Mouse (Mus musculus) MEL (cell line): ENCODE results near the gene Ipcef1. TPM values are rescaled to one million over a fixed set of nuclear protein-coding genes. Genes with fewer than 3 reads are reported as not detected.

Source experiments
- DNase-seq: peaks from one replicate; pipeline ENCODE4 v3.0.0; 2011; ENCODE audit warnings: low read depth, low spot score
- H3K27ac ChIP-seq: 2 replicates; pipeline ENCODE4 v1.5.1; 2012; ENCODE audit warnings: low read depth, mild to moderate bottlenecking, control low read depth, low read length, moderate library complexity; ENCODE audit not compliant: control insufficient read depth
- H3K27me3 ChIP-seq, 2 experiments: fragments of 150-350 bp in 1 of 2; sonication (generic) in 1 of 2; 2 replicates each; pipeline ENCODE4 v1.6.1; 2012; ENCODE audit warnings: low read length in 2 of 2, mild to moderate bottlenecking in 2 of 2, improper control_type of control experiment in 1 of 2, moderate library complexity in 1 of 2; ENCODE audit not compliant: insufficient read depth in 2 of 2, control insufficient read depth in 1 of 2
- H3K36me3 ChIP-seq, 2 experiments: 2 replicates each; pipeline ENCODE4 v1.6.1; 2012 to 2014; ENCODE audit warnings: low read length in 2 of 2, improper control_type of control experiment in 1 of 2, inconsistent platforms in 1 of 2, mild to moderate bottlenecking in 1 of 2; ENCODE audit not compliant: insufficient read depth in 2 of 2, control insufficient read depth in 1 of 2
- H3K4me1 ChIP-seq, 2 experiments: fragments of 150-350 bp in 1 of 2; sonication (generic) in 1 of 2; 2 replicates each; pipeline ENCODE4 v1.6.1; 2012; ENCODE audit warnings: low read length in 2 of 2, improper control_type of control experiment in 1 of 2, mild to moderate bottlenecking in 1 of 2; ENCODE audit not compliant: insufficient read depth in 2 of 2, control insufficient read depth in 1 of 2
- H3K4me3 ChIP-seq, 2 experiments: fragments of 150-350 bp in 1 of 2; sonication (generic) in 1 of 2; 2 replicates each; pipeline ENCODE4 v1.5.1; 2012; ENCODE audit warnings: low read depth in 2 of 2, low read length in 2 of 2, mild to moderate bottlenecking in 2 of 2, moderate library complexity in 2 of 2, control low read depth in 1 of 2, improper control_type of control experiment in 1 of 2; ENCODE audit not compliant: control insufficient read depth in 1 of 2, insufficient read depth in 1 of 2
- H3K79me2 ChIP-seq: 2 replicates; pipeline ENCODE4 v1.6.1; 2012; ENCODE audit warnings: mild to moderate bottlenecking, low read length, moderate library complexity; ENCODE audit not compliant: control insufficient read depth, poor library complexity, insufficient read depth
- H3K9ac ChIP-seq: 2 replicates; pipeline ENCODE4 v1.6.1; 2012; ENCODE audit warnings: low read depth, mild to moderate bottlenecking, control low read depth, low read length, moderate library complexity; ENCODE audit not compliant: control insufficient read depth, poor library complexity, severe bottlenecking
- H3K9me3 ChIP-seq: fragments of 150-350 bp; sonication (generic); replicated peaks from 2 replicates; pipeline ENCODE4 v1.6.1; 2012; ENCODE audit warnings: mild to moderate bottlenecking, low read length, improper control_type of control experiment, moderate library complexity; ENCODE audit not compliant: insufficient read depth
- BHLHE40 ChIP-seq: IDR thresholded peaks from 2 replicates; pipeline ENCODE4 v1.6.1; 2012; ENCODE audit warnings: low read depth, mild to moderate bottlenecking, inconsistent platforms, low read length, improper control_type of control experiment, borderline replicate concordance
- E2F4 ChIP-seq: IDR thresholded peaks from 2 replicates; pipeline ENCODE4 v1.6.1; 2011; ENCODE audit warnings: low read depth, low read length, improper control_type of control experiment, borderline replicate concordance
- ELF1 ChIP-seq: IDR thresholded peaks from 2 replicates; pipeline ENCODE4 v1.6.1; 2014; ENCODE audit warnings: low read depth, mild to moderate bottlenecking, inconsistent platforms, low read length, improper control_type of control experiment, moderate library complexity
- EP300 ChIP-seq, 2 experiments: IDR thresholded peaks; 2 replicates each; pipeline ENCODE4 v1.6.1; 2011; ENCODE audit warnings: improper control_type of control experiment in 2 of 2, low read length in 2 of 2, low read depth in 1 of 2, mild to moderate bottlenecking in 1 of 2
- GATA1 ChIP-seq: IDR thresholded peaks from 2 replicates; pipeline ENCODE4 v1.6.1; 2011; ENCODE audit warnings: low read depth, low read length, improper control_type of control experiment
- KAT2A ChIP-seq: conservative IDR thresholded peaks from 2 replicates; pipeline ENCODE4 v1.6.1; 2012; ENCODE audit warnings: low read depth, low read length, improper control_type of control experiment, inconsistent platforms
- MAX ChIP-seq: IDR thresholded peaks from 2 replicates; pipeline ENCODE4 v1.6.1; 2011; ENCODE audit warnings: low read length, improper control_type of control experiment
- MEF2A ChIP-seq: IDR thresholded peaks from 2 replicates; pipeline ENCODE4 v1.6.1; 2014; ENCODE audit warnings: low read depth, mild to moderate bottlenecking, inconsistent platforms, low read length, improper control_type of control experiment; ENCODE audit not compliant: poor library complexity, insufficient replicate concordance, severe bottlenecking; ENCODE audit errors: extremely low read depth
- MYB ChIP-seq: IDR thresholded peaks from 2 replicates; pipeline ENCODE4 v1.6.1; 2011; ENCODE audit warnings: mild to moderate bottlenecking, low read depth, low read length, improper control_type of control experiment
- NRF1 ChIP-seq: IDR thresholded peaks from 2 replicates; pipeline ENCODE4 v1.6.1; 2014; ENCODE audit warnings: low read depth, mild to moderate bottlenecking, inconsistent platforms, low read length, improper control_type of control experiment, moderate library complexity; ENCODE audit not compliant: poor library complexity, insufficient read depth, severe bottlenecking
- POLR2AphosphoS5 ChIP-seq: IDR thresholded peaks from 2 replicates; pipeline ENCODE4 v1.6.1; 2012; ENCODE audit warnings: low read depth, borderline replicate concordance, mild to moderate bottlenecking, inconsistent platforms, low read length, moderate library complexity, mixed read lengths
- RAD21 ChIP-seq: IDR thresholded peaks from 2 replicates; pipeline ENCODE4 v1.6.1; 2011; ENCODE audit warnings: mild to moderate bottlenecking, low read depth, low read length, improper control_type of control experiment
- RCOR1 ChIP-seq: IDR thresholded peaks from 2 replicates; pipeline ENCODE4 v1.6.1; 2012; ENCODE audit warnings: low read depth, mild to moderate bottlenecking, inconsistent platforms, low read length, improper control_type of control experiment
- SIN3A ChIP-seq: IDR thresholded peaks from 2 replicates; pipeline ENCODE4 v1.6.1; 2012; ENCODE audit warnings: low read length, improper control_type of control experiment, inconsistent platforms
- SMC3 ChIP-seq: IDR thresholded peaks from 2 replicates; pipeline ENCODE4 v1.6.1; 2011; ENCODE audit warnings: low read depth, low read length, improper control_type of control experiment
- TBP ChIP-seq: IDR thresholded peaks from 2 replicates; pipeline ENCODE4 v1.8.0; 2011; ENCODE audit warnings: low read depth, low read length, improper control_type of control experiment
- TCF12 ChIP-seq: IDR thresholded peaks from 2 replicates; pipeline ENCODE4 v1.6.1; 2014; ENCODE audit warnings: low read depth, mild to moderate bottlenecking, inconsistent platforms, low read length, improper control_type of control experiment, moderate library complexity
- USF1 ChIP-seq: IDR thresholded peaks from 2 replicates; pipeline ENCODE4 v1.6.1; 2014; ENCODE audit warnings: low read depth, mild to moderate bottlenecking, inconsistent platforms, low read length, improper control_type of control experiment, moderate library complexity
- ZC3H11A ChIP-seq: IDR thresholded peaks from 2 replicates; pipeline ENCODE4 v1.6.1; 2012; ENCODE audit warnings: low read depth, mild to moderate bottlenecking, inconsistent platforms, low read length, improper control_type of control experiment
- polyA plus RNA-seq, 2 experiments: library from polyadenylated mRNA; stranded (reverse) in 1 of 2; unstranded in 1 of 2; fragments of >175 nt in 1 of 2; fragments of >200 nt in 1 of 2; gene quantifications; 2 replicates each; pipeline versions ENCODE4 v1.2.1 to v1.2.4; 2012; ENCODE audit warnings: low replicate concordance in 2 of 2, low read depth in 1 of 2; ENCODE audit not compliant: insufficient read length in 2 of 2, insufficient read depth in 1 of 2, missing spikeins in 1 of 2
- total RNA-seq: library from RNA; depleted of rRNA; stranded (reverse); fragments of 300-350 nt; gene quantifications from 2 replicates; pipeline ENCODE4 v1.2.3, GENCODE M21; 2012

The Ipcef1 gene
- total and polyA plus RNA-seq, 3 experiments, result not detected

DNA sequence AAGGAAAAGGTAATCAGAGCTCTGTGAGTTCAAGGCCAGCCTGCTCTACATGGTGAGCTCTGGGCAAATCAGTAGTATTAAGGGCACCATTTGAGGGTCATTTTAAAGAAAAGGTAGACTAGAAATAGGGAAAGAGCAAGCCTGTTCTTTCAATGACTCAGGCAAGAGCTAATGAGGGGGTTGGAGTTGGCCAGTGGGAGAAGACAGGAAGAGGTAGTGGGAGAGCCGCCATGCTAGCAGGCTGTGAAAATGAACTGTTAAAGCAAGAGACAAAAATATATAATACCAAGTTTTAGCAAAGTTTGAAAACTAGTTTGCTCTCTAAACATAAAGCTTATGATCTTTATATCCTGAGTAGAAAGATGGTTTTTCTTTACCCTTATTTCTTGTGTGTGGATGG lies 121.9 kb downstream of the Ipcef1 start:
- Histone ChIP-seq H3K27ac (no peak overlapping the region), H3K9me3 (no peaks in the 10 kb centered on the region), H3K79me2 (no peaks in the 10 kb centered on the region), H3K9ac (no peak overlapping the region), H3K36me3 (no peaks in the 10 kb centered on the region), H3K27me3 (no peaks in the 10 kb centered on the region), H3K4me3 (no peak overlapping the region), H3K4me1 (no peaks in the 10 kb centered on the region)
- no peak for DNase-seq
- TF ChIP-seq BHLHE40, result no peak
- TF ChIP-seq POLR2AphosphoS5, result no peak
- no peak for TF ChIP-seq TCF12
- TF ChIP-seq RCOR1, result no peak
- TF ChIP-seq SIN3A, result no peak
- no peak for TF ChIP-seq SMC3

DNA sequence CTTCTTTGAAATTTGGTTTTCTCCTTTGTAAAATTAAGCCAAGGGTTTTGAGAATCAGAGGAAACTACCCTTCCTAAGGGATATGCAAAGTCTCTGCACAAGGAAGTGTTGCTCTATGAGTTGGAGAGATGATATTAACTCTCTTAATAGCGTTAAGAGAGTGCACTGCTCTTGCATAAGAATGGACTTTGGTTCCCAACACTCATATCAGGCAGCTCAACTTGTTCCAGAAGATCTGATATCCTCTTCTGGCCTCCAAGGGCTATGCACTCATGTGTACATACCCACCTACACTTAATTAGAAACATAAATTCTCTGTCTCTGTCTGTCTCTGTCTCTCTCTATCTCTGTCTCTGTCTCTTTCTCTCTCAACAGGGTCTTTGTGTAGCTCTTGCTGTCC lies 123.4 kb downstream of the Ipcef1 start:
- Histone ChIP-seq H3K9ac (no peak overlapping the region), H3K27me3 (no peaks in the 10 kb centered on the region), H3K27ac (no peak overlapping the region), H3K9me3 (no peaks in the 10 kb centered on the region), H3K36me3 (no peaks in the 10 kb centered on the region), H3K4me1 (no peaks in the 10 kb centered on the region), H3K79me2 (no peaks in the 10 kb centered on the region), H3K4me3 (no peak overlapping the region)
- TF ChIP-seq EP300 (IDR thresholded peaks at IDR 0.05; ENCODE audit: low read depth in 1 of 2, low read length in 2 of 2) (no peak), E2F4 (no peak), SIN3A (no peak), GATA1 (no peak), KAT2A (no peak), ELF1 (no peak), MYB (no peak), TBP (no peak), MAX (no peak), RAD21 (no peak), USF1 (no peak), ZC3H11A (no peak), NRF1 (no peak), MEF2A (no peak)
- DNase-seq, result no peak
